Mouse (Mus musculus) liver, embryonic 14.5 days (tissue): ENCODE measurements around the gene Ube2r2. TPM values are rescaled to one million over a fixed set of nuclear protein-coding genes. Genes with fewer than 3 reads are reported as not detected.

ENCODE experiments used
- ATAC-seq: fragments of 200-750 bp; cut with Nextera tagmentation; 2 replicates; pipeline ENCODE4 v1.8.0; 2017; ENCODE audit warnings: moderate number of reproducible peaks, mild to moderate bottlenecking, moderate library complexity; ENCODE audit not compliant: insufficient read depth
- DNase-seq, 3 experiments: peaks; one replicate each; pipeline ENCODE4 v3.0.0-alpha.2; 2012 to 2013; ENCODE audit warnings: low read depth in 3 of 3, low spot score in 3 of 3
- H3K27ac ChIP-seq: fragments of 300-500 bp; sonication (generic); 2 replicates; pipeline ENCODE4 v1.5.1; 2014; ENCODE audit warnings: moderate library complexity, mild to moderate bottlenecking, control low read depth, inconsistent platforms
- H3K27me3 ChIP-seq: fragments of 300-500 bp; sonication (generic); 2 replicates; pipeline ENCODE4 v1.6.1; 2014; ENCODE audit warnings: mild to moderate bottlenecking, low read length, moderate library complexity; ENCODE audit not compliant: control insufficient read depth, insufficient read depth
- H3K36me3 ChIP-seq: fragments of 300-500 bp; sonication (generic); replicated peaks from 2 replicates; pipeline ENCODE4 v1.6.1; 2014; ENCODE audit warnings: low read depth; ENCODE audit not compliant: control insufficient read depth, insufficient read depth
- H3K4me1 ChIP-seq, 2 experiments: fragments of 200-500 bp in 1 of 2; fragments of 300-500 bp in 1 of 2; sonication (generic) in 1 of 2; replicated peaks; 2 replicates each; pipeline ENCODE4 v1.6.1; 2012 to 2014; ENCODE audit warnings: antibody characterized with exemption in 1 of 2, inconsistent platforms in 1 of 2, low read length in 1 of 2; ENCODE audit not compliant: control insufficient read depth in 2 of 2, insufficient read depth in 2 of 2
- H3K4me2 ChIP-seq: fragments of 300-500 bp; sonication (generic); 2 replicates; pipeline ENCODE4 v1.6.1; 2014; ENCODE audit warnings: low read depth, mild to moderate bottlenecking, control low read depth, moderate library complexity
- H3K4me3 ChIP-seq, 2 experiments: fragments of 200-500 bp in 1 of 2; fragments of 300-500 bp in 1 of 2; sonication (generic) in 1 of 2; 2 replicates each; pipeline ENCODE4 v1.5.1; 2012 to 2014; ENCODE audit warnings: low read depth in 2 of 2, low read length in 2 of 2, mild to moderate bottlenecking in 2 of 2, control low read depth in 1 of 2, inconsistent platforms in 1 of 2, moderate library complexity in 1 of 2; ENCODE audit not compliant: insufficient read depth in 1 of 2
- H3K9ac ChIP-seq: fragments of 300-500 bp; sonication (generic); replicated peaks from 2 replicates; pipeline ENCODE4 v1.6.1; 2014; ENCODE audit warnings: mild to moderate bottlenecking, control low read depth, moderate library complexity
- H3K9me3 ChIP-seq: fragments of 300-500 bp; sonication (generic); 2 replicates; pipeline ENCODE4 v1.6.1; 2016; ENCODE audit warnings: low read length, mixed read lengths; ENCODE audit not compliant: control insufficient read depth
- CTCF ChIP-seq: IDR thresholded peaks from 2 replicates; pipeline ENCODE4 v1.5.1; 2016; ENCODE audit warnings: antibody characterized with exemption, low read depth, control low read depth
- EP300 ChIP-seq: IDR thresholded peaks from 2 replicates; pipeline ENCODE4 v1.6.1; 2016; ENCODE audit warnings: antibody characterized with exemption, low read depth
- WGBS: fragments of 180-500 bp; shearing (Covaris S2); extraction: QIAGEN DNeasy Blood & Tissue Kit; methylation state at CpG from one replicate; pipeline ENCODE4 v1.1.7; 2014; ENCODE audit not compliant: insufficient replicate concordance; 5-methylcytosine and 5-hydroxymethylcytosine counted together
- polyA plus RNA-seq, 2 experiments: library from polyadenylated mRNA; depleted of rRNA in 1 of 2; stranded (reverse) in 1 of 2; unstranded in 1 of 2; fragments of >200 nt; fragmentation: Nextera tagmentation in 1 of 2; extraction: Ambion mirVana in 1 of 2; gene quantifications; 2 replicates each; pipeline versions ENCODE4 v1.2.1 to v1.2.3; 2012 to 2014

Ube2r2 gene
- polyA plus RNA-seq, 2 experiments: 31.9 to 44.4 TPM

GRCm38 (mm10) chr4:41225412-41225811 lies 89.9 kb downstream of the Ube2r2 start:
- Histone ChIP-seq H3K9ac (no peak overlapping the region), H3K4me1 (no peaks in the 10 kb centered on the region), H3K9me3 (no peaks in the 10 kb centered on the region), H3K4me2 (no peak overlapping the region), H3K36me3 (peaks cover 82% of the 10 kb centered on the region), H3K4me3 (no peak overlapping the region), H3K27me3 (no peaks in the 10 kb centered on the region), H3K27ac (no peak overlapping the region)
- TF ChIP-seq CTCF (peak; percentile 25; the same call in 1 of the 2 replicates), EP300 (no peak)
- peak in 1 of 3 experiments; percentile 9 for DNase-seq
- 85% methylated on average over 1 of the region's 1 CpGs for WGBS
- no peak for ATAC-seq

DNA sequence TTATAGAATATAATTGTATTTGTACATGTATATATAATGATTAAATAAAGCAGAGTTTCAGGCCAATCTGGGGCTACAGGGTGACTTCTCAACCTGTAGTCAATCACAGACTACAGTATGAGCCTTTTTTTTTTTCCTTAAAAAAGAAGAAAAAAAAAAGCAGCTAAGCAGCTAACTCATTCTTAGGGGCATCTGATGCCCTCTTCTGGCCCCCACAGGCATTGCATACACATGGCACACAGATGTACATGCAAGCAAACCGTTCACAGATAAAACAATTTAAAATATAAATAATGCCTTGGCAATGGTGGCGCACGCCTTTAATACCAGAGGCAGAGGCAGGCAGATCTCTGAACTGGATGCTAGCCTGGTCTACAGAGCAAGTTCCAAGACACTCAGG lies 90.8 kb downstream of the Ube2r2 start:
- DNase-seq (peak; percentile 20 to 28 (median 26)), ATAC-seq (no peak)
- no peak for TF ChIP-seq EP300
- peak; percentile 68 for TF ChIP-seq CTCF
- peaks cover 78% of the 10 kb centered on the region for H3K36me3 ChIP-seq
- WGBS: 75% methylated on average over 3 of the region's 3 CpGs
- H3K9ac ChIP-seq: no peak overlapping the region
- no peaks in the 10 kb centered on the region for H3K4me1 ChIP-seq
- H3K4me3 ChIP-seq: no peak overlapping the region
- no peaks in the 10 kb centered on the region for H3K9me3 ChIP-seq
- no peaks in the 10 kb centered on the region for H3K27me3 ChIP-seq
- H3K27ac ChIP-seq: no peak overlapping the region
- no peak overlapping the region for H3K4me2 ChIP-seq

GRCm38 (mm10) chr4:41235621-41236020 lies 100.1 kb downstream of the Ube2r2 start:
- Histone ChIP-seq H3K4me1 (no peaks in the 10 kb centered on the region), H3K9ac (no peak overlapping the region), H3K36me3 (peaks cover 43% of the 10 kb centered on the region), H3K27me3 (no peaks in the 10 kb centered on the region), H3K27ac (no peak overlapping the region), H3K4me2 (no peak overlapping the region), H3K9me3 (no peaks in the 10 kb centered on the region), H3K4me3 (no peak overlapping the region)
- WGBS: 64% methylated on average over 5 of the region's 5 CpGs
- no peak for DNase-seq
- no peak for ATAC-seq
- TF ChIP-seq CTCF: no peak
- TF ChIP-seq EP300: no peak

DNA sequence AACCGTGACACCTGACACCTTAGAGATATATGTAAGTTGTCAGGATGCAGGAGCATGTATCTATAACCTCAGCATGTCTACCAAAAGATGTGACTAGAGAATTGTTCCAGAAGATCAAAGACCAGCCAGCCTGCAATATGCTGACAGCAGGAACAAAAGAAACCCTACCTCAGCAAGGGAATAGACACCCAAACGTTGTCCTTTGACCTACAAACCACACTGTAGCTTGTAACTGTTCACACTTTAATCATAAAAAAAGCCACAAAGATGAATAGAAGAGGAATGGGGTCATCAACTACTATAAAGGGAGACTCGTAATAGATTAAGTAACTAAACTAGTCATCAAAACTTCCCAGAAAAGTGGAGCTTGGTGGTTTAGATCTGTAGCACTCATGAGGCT lies 105.4 kb downstream of the Ube2r2 start:
- 71% methylated on average over 3 of the region's 3 CpGs for WGBS
- ATAC-seq: no peak

More for the DNA sequence above, 105.4 kb downstream of the Ube2r2 start:
- Histone ChIP-seq H3K4me2 (no peak overlapping the region), H3K9ac (no peak overlapping the region), H3K9me3 (no peaks in the 10 kb centered on the region), H3K36me3 (peaks cover 16% of the 10 kb centered on the region), H3K27ac (no peak overlapping the region), H3K27me3 (no peaks in the 10 kb centered on the region), H3K4me1 (no peaks in the 10 kb centered on the region), H3K4me3 (no peak overlapping the region)
- TF ChIP-seq CTCF (no peak), EP300 (no peak)
- no peak for DNase-seq

Other genes starting within 250 kb of the Ube2r2 start
- 0.42 and 0.58 TPM in 2 replicates for gene Spink4, start 215.7 kb upstream of the Ube2r2 start, polyA plus RNA-seq (2012; rRNA removed)
- gene Spink4, start 215.7 kb upstream of the Ube2r2 start, polyA plus RNA-seq (2014; fragmentation: Nextera tagmentation; extraction: Ambion mirVana): 0.71 and 1.3 TPM in 2 replicates
- 21.6 and 59.8 TPM in 2 replicates for gene Bag1, start 187.4 kb upstream of the Ube2r2 start, polyA plus RNA-seq (2012; rRNA removed)
- gene Bag1, start 187.4 kb upstream of the Ube2r2 start, polyA plus RNA-seq (2014; fragmentation: Nextera tagmentation; extraction: Ambion mirVana): 131 and 139 TPM in 2 replicates
- 12.6 and 24.5 TPM in 2 replicates for gene Chmp5, start 187.3 kb upstream of the Ube2r2 start, polyA plus RNA-seq (2012; rRNA removed)
- gene Chmp5, start 187.3 kb upstream of the Ube2r2 start, polyA plus RNA-seq (2014; fragmentation: Nextera tagmentation; extraction: Ambion mirVana): 42.7 and 45.1 TPM in 2 replicates
- 16.7 and 22.1 TPM in 2 replicates for gene Nfx1, start 164.8 kb upstream of the Ube2r2 start, polyA plus RNA-seq (2012; rRNA removed)
- gene Nfx1, start 164.8 kb upstream of the Ube2r2 start, polyA plus RNA-seq (2014; fragmentation: Nextera tagmentation; extraction: Ambion mirVana): 27.1 and 27.2 TPM in 2 replicates
- 1.1 and 1.4 TPM in 2 replicates for gene Aqp7, start 87.6 kb upstream of the Ube2r2 start, polyA plus RNA-seq (2012; rRNA removed)
- 0.50 and 0.59 TPM in 2 replicates for gene Aqp7, start 87.6 kb upstream of the Ube2r2 start, polyA plus RNA-seq (2014; fragmentation: Nextera tagmentation; extraction: Ambion mirVana)
- gene Aqp3, start 37.6 kb upstream of the Ube2r2 start, polyA plus RNA-seq (2012; rRNA removed): 15.6 and 18.3 TPM in 2 replicates
- gene Aqp3, start 37.6 kb upstream of the Ube2r2 start, polyA plus RNA-seq (2014; fragmentation: Nextera tagmentation; extraction: Ambion mirVana): 5.8 and 8.7 TPM in 2 replicates
- gene Nol6, start 11.3 kb upstream of the Ube2r2 start, polyA plus RNA-seq (2012; rRNA removed): 9.4 and 9.5 TPM in 2 replicates
- 8.5 and 10.2 TPM in 2 replicates for gene Nol6, start 11.3 kb upstream of the Ube2r2 start, polyA plus RNA-seq (2014; fragmentation: Nextera tagmentation; extraction: Ambion mirVana)
- 17.7 and 18.9 TPM in 2 replicates for gene Ubap2, start 139.4 kb downstream of the Ube2r2 start, polyA plus RNA-seq (2012; rRNA removed)
- gene Ubap2, start 139.4 kb downstream of the Ube2r2 start, polyA plus RNA-seq (2014; fragmentation: Nextera tagmentation; extraction: Ambion mirVana): 17.2 and 24.8 TPM in 2 replicates
- gene Dcaf12, start 179.1 kb downstream of the Ube2r2 start, polyA plus RNA-seq (2012; rRNA removed): 26.2 and 30.8 TPM in 2 replicates
- gene Dcaf12, start 179.1 kb downstream of the Ube2r2 start, polyA plus RNA-seq (2014; fragmentation: Nextera tagmentation; extraction: Ambion mirVana): 47.3 and 52.4 TPM in 2 replicates
- 12.4 and 16.9 TPM in 2 replicates for gene Ubap1, start 213.3 kb downstream of the Ube2r2 start, polyA plus RNA-seq (2012; rRNA removed)
- 21.4 and 24.4 TPM in 2 replicates for gene Ubap1, start 213.3 kb downstream of the Ube2r2 start, polyA plus RNA-seq (2014; fragmentation: Nextera tagmentation; extraction: Ambion mirVana)